Mouse (Mus musculus): ENCODE data around the gene Elovl6.

The Elovl6 gene

GRCm38 (mm10) chr3:129544217-129544616 is 12.1 kb downstream of the Elovl6 start:
- DNase-seq, result no peak

GRCm38 (mm10) chr3:129545228-129545627 is 13.1 kb downstream of the Elovl6 start:
- no peak for DNase-seq

- DNase-seq, result no peak
Observed at GRCm38 (mm10) chr3:129545801-129546200, 13.6 kb downstream of the Elovl6 start.

DNA sequence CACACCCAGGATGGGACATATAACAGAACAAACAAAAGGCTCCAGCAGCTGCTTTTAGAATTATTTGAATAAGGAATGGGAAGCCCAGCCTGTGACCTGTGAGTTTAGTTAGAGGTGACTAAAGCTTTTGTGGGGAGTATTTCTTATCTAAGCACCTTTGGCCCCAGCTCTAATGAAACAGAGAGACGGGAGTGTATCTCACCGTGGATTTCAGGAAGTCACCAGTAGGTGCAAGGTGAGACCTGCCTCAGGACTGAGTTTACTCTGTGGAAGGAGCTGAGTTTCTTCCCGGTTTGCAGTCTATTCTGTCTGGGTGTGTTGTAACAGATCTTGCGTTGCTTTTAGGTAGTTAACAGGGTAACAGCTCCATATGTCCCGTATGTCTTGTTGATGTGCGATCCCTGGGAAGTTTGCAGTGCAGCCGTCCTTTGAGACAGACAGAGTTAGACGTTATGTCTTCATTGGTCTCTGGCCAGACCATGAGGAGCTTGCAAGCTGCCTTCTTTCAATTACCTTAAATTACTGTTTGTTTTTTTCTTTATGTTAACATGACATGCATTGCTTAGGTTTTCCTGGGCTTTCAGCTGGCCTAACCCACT is 15.8 kb downstream of the Elovl6 start:
- DNase-seq, result no peak

DNA sequence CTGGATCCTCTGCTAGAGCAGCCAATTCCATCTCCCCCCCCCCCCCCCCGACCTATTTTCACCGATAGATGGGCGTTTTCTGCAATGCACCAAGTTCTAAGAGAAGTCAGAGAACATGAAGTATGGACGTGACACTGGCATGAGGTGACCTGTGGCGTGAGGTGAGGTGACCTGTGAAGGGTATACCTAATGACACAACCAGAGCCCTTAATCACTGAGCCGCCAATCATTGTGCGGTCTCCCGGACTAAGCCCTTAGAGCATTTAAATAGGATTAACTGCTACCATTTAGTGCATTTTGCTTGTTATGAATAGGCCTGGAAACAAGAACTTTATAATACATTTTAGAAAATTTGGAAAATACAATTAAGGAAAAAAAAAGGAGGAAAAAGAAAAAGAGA is 16.6 kb downstream of the Elovl6 start:
- no peak for DNase-seq

GRCm38 (mm10) chr3:129549546-129549945 is 17.4 kb downstream of the Elovl6 start:
- DNase-seq, result no peak

DNA sequence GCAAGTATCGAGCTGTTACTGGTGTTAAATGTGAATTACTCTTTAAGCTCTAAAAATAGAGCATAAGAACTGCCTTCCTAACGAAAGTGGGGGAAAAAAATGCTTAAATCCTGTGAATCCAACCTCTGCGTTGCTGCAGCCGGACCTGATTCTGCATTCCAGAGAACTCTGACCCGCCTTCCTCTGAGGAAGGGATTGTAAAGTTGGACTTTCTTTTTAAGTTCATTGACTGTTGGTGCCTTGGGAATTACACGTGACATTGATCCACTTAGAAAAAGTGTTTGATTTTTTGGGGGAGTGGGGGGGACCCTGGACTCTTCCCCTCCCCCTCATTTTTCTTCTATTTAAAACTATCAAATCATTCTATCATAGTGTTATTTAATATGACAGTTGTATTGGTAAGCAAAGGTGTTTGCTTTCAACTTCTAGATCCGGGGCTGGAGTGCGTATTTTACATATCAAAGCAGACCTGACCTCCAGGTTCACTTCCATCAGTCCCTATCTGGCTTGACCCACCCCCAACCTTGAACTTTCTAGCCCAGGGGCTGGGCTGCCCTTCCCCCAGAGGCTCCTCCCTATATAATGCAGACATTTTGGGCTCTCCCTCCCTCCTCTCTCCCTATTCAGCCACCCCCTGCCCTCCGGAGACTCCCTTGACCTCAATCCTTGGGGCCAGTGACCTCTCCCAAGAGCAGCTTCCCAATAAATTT is 19.6 kb downstream of the Elovl6 start:
- DNase-seq, result no peak

GRCm38 (mm10) chr3:129552370-129552769 is 20.2 kb downstream of the Elovl6 start:
- no peak for DNase-seq

- no peak for DNase-seq
Observed at GRCm38 (mm10) chr3:129553173-129553572, 21.0 kb downstream of the Elovl6 start.

DNA sequence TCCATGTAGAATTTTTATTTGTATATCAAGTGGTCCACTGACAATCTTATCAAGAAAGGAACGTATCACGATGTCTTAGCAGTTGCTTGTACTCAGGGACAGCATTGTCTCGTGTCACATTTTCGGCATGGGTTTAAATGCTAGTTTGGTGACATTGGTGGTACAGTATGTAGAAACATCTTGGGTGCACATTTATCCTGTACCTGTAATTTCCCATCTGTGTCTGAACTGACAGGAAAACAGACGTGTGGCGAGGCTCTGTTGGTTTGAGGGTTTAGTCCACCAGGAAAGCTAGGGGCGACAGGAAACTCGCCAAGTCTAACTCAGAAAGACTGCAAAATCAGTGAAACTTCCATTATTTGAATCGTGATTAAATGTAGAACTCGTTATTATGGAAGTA is 21.5 kb downstream of the Elovl6 start:
- DNase-seq, result no peak

- DNase-seq, result no peak
Observed at GRCm38 (mm10) chr3:129554436-129554835, 22.3 kb downstream of the Elovl6 start.

DNA sequence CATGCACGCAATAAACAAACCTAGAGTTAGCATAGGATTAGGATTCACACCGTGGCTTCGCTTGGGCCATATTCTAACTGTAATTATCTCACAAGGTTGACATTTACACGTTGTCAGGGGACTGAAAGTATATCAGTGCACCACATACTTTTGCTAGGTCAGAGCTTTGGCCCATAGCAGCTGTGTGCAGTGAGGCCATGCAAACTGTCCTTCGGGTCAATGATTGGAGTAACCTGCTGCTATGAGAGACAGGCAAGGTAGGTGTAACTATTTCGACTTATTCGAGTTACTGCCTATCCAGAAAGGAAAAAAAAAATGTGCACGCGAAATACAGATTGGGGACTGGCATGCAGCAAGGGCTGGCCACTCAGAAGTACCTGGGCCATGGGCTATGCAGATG is 24.9 kb downstream of the Elovl6 start:
- DNase-seq, result no peak

DNA sequence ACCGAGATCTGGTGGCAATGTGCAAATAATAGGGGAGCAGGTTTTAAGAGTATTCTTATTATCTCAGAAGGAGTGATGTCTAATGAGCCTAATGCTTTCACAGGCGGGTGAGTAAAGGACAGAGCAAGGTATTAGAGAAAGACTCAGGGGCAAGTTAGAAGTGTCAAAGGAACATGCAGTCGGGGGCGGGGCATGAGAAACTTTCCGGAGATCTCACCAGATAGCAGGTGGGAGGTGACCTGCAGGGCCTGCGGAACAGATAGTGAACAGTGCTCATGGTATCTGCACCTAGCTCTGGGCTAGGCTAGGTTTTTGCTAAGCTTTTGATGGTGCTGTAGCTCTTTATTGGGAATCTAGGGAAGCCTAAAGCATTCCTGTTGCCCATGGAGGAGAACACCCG is 25.4 kb downstream of the Elovl6 start:
- no peak for DNase-seq

GRCm38 (mm10) chr3:129558016-129558955 is 26.1 kb downstream of the Elovl6 start:
- no peak for DNase-seq

DNA sequence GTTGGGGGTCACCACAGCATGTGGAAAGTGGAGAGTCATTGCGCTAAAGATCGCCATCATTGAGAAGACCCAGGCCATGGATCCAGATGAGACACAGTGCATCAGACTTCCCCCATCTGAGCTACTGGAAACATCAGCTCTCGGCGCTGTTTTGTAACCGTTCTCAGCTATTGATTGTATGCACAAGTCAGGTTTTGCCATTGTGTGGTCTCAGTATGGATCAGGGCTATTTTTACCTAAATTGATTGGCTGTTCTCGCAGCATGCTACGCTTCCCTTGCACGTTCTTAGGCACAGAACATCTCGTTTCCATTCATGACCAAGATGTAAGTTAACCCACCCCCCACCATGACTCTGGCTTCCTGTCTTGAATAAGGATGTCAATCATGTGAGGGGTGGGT is 27.9 kb downstream of the Elovl6 start:
- no peak for DNase-seq

GRCm38 (mm10) chr3:129561011-129561410 is 28.9 kb downstream of the Elovl6 start:
- no peak for DNase-seq

- no peak for DNase-seq
Observed at GRCm38 (mm10) chr3:129561853-129562252, 29.7 kb downstream of the Elovl6 start.

DNA sequence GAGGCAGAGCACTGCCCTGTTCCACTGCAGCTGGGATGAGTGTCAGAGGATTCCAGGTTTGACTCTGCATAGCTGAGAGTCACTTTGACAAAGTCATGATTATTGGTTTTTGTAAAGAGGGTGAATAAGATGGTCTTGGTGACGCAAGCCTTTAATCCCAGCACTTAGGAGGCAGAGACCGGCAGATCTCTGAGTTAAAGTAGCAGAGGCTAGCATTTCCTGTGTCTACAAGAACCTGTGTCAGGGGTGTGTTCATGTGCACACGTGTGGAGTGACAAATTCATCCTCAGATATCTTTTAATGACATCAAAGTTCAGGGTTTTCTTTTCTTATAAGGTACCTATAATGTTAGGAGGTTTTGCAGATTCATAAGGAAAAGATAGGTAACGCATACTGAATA is 30.3 kb downstream of the Elovl6 start:
- no peak for DNase-seq

- DNase-seq, result no peak
Observed at GRCm38 (mm10) chr3:129563807-129564206, 31.7 kb downstream of the Elovl6 start.

GRCm38 (mm10) chr3:129564852-129565251 is 32.7 kb downstream of the Elovl6 start:
- no peak for DNase-seq

- DNase-seq, result no peak
Observed at GRCm38 (mm10) chr3:129565458-129565857, 33.3 kb downstream of the Elovl6 start.

- DNase-seq, result no peak
Observed at GRCm38 (mm10) chr3:129566013-129566412, 33.9 kb downstream of the Elovl6 start.

DNA sequence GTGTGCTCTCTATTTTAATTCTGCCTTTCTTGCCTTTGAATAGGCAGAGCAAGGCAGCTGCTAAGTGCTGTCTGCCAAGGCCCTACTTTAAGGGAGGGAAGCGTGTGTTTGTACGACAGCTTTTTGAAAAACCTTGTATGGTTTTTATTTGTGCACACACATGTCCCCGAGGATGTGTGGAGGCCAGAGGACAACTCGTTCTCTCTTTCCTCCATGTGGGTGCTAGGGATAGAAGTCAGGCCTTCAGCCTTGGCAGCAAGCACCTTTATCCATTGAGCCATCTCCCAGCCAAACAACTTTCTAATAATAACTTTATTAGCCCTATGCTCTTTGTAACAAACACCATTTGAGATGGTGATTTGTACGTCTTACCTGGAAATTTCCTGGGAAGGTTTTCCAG is 34.7 kb downstream of the Elovl6 start:
- no peak for DNase-seq

DNA sequence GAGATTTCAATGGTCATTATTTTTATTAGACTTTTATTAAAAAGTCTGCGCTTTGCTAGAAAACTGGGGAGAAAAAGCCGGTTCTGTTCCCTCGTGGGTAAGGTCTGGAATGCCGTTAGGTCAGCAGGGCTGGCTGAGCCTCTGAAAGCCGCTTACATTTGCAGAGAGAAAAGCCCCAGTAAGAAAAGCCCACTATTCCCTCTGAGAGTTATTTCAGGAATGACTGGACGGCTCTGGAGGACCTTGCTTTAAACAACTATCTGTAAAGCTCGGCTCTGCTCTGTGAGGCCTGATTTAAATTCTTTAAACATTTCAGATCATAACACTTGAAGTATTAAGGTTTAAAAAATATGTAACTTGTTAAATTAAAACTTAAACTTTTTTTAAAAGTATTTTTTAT is 36.4 kb downstream of the Elovl6 start:
- no peak for DNase-seq
